Comparison of ENCODE assay signal across 8 mouse cellular contexts in the genomic region with DNA sequence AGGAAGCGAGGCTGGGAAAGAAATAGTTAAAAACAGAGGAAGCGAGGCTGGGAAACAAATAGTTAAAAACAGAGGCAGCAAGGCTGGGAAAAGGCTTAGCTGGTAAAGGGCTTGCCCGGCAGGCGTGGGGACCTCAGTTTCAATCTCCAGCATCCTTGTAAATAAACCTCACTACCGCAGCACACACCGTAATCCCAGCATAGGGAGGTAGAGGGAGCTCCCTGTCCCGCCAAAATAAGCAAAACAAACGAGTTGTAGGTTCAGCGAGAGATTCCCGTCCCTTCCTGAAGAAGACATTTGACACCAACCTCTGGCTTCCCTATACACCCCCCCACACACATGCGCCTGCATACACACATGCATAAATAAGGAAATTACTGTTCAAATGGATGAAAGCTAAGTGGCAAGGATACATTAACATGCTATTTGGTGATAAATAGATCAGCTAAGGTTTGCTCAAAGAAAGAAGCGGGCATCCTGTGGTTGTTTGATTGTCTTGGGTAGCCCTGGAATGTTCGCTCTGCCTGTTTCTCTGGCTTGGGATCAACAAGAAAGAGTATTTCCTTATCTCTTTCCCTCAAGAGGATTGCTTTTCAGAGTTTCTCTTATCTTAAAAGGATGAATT. TPM values are rescaled to one million over a fixed set of nuclear protein-coding genes. Genes with fewer than 3 reads are reported as not detected.
DNase-seq lines count a peak whose midpoint lies in the region; ATAC-seq lines count a peak whose summit lies in the region.

No protein-coding gene starts in this region.

- WGBS in forebrain, embryonic 10.5 days, result 17% methylated on average over 13 of the region's 13 CpGs
- WGBS in intestine, embryonic 14.5 days, result 7% methylated on average over 13 of the region's 13 CpGs

- H3K4me3 ChIP-seq in forebrain, embryonic 10.5 days, result peak overlapping the region; percentile 42
- H3K4me3 ChIP-seq in intestine, embryonic 14.5 days (ENCODE audit: low read depth, low read length), result peak overlapping the region; percentile 31
- H3K4me3 ChIP-seq in megakaryocyte, embryonic 14.5 days (replicated peaks), result peak overlapping the region; percentile 53

- DNase-seq in 3134 (ENCODE audit: extremely low read depth, insufficient read length, low spot score) (peak; percentile 43), 416B (ENCODE audit: low read depth) (peak; percentile 79)
- DNase-seq in forebrain, embryonic 10.5 days (ENCODE audit: extremely low spot score, low spot score), result peak; percentile 39
- peak; percentile 61 for DNase-seq in intestine, embryonic 14.5 days (ENCODE audit: low spot score)
- no peak for DNase-seq in urinary bladder, postnatal 25 days (ENCODE audit: low spot score)
- DNase-seq in gastrocnemius, postnatal 10 days, result no peak
- no peak for DNase-seq in thymus, postnatal 0 days (ENCODE audit: low spot score)

- no peaks in the 10 kb centered on the region; the same call in 1 of the 2 replicates for H3K27me3 ChIP-seq in forebrain, embryonic 10.5 days (ENCODE audit: poor library complexity, severe bottlenecking)
- no peaks in the 10 kb centered on the region for H3K27me3 ChIP-seq in intestine, embryonic 14.5 days (replicated peaks; ENCODE audit: control insufficient read depth, insufficient read depth, low read length)
- no peaks in the 10 kb centered on the region for H3K27me3 ChIP-seq in megakaryocyte, embryonic 14.5 days (replicated peaks)

- H3K4me2 ChIP-seq in intestine, embryonic 14.5 days (ENCODE audit: low read length), result peak overlapping the region; percentile 52

- no peaks in the 10 kb centered on the region for H3K9me3 ChIP-seq in forebrain, embryonic 10.5 days
- H3K9me3 ChIP-seq in intestine, embryonic 14.5 days (ENCODE audit: control insufficient read depth, low read length), result no peaks in the 10 kb centered on the region
- H3K9me3 ChIP-seq in megakaryocyte, embryonic 14.5 days, result no peaks in the 10 kb centered on the region

- H3K27ac ChIP-seq in forebrain, embryonic 10.5 days, result peak overlapping the region; percentile 68
- no peak overlapping the region for H3K27ac ChIP-seq in intestine, embryonic 14.5 days (ENCODE audit: low read depth)

- peak overlapping the region; percentile 22 for H3K9ac ChIP-seq in intestine, embryonic 14.5 days (ENCODE audit: low read length)

- H3K4me1 ChIP-seq in forebrain, embryonic 10.5 days, result peaks cover 23% of the 10 kb centered on the region
- peaks cover 6% of the 10 kb centered on the region for H3K4me1 ChIP-seq in intestine, embryonic 14.5 days (replicated peaks; ENCODE audit: control insufficient read depth, insufficient read depth, low read length)
- peaks cover 28% of the 10 kb centered on the region for H3K4me1 ChIP-seq in megakaryocyte, embryonic 14.5 days

- H3K36me3 ChIP-seq in forebrain, embryonic 10.5 days (replicated peaks), result no peaks in the 10 kb centered on the region
- no peaks in the 10 kb centered on the region for H3K36me3 ChIP-seq in intestine, embryonic 14.5 days (ENCODE audit: control insufficient read depth, insufficient read depth, low read length)
- no peaks in the 10 kb centered on the region for H3K36me3 ChIP-seq in megakaryocyte, embryonic 14.5 days (replicated peaks; ENCODE audit: low read length)

- no peak for ATAC-seq in intestine, embryonic 14.5 days (replicated peaks; ENCODE audit: low FRiP score, low TSS enrichment, low read depth)

RNA-seq across cellular contexts. Expression of a gene that starts 14.2 kb away (rescaled TPM):
- not detected in 2 replicates for polyA plus RNA-seq in forebrain, embryonic 10.5 days (2016; fragmentation: Nextera tagmentation; extraction: Ambion mirVana)
- 0.58 and 0.99 TPM in 2 replicates for polyA plus RNA-seq in intestine, embryonic 14.5 days (2014; fragmentation: Nextera tagmentation; extraction: Ambion mirVana)
- polyA plus RNA-seq in megakaryocyte, embryonic 14.5 days (2012; ENCODE audit: insufficient read depth, low replicate concordance), result not detected in 2 replicates
- total RNA-seq in gastrocnemius, postnatal 10 days (2021), result not detected
- polyA plus RNA-seq in thymus, postnatal 0 days (2015; fragmentation: Nextera tagmentation; extraction: Ambion mirVana), result not detected in 2 replicates

RNA-seq across cellular contexts. Expression of a gene that starts 25.2 kb away (rescaled TPM):
- 136 and 137 TPM in 2 replicates for polyA plus RNA-seq in forebrain, embryonic 10.5 days (2016; fragmentation: Nextera tagmentation; extraction: Ambion mirVana)
- 128 and 134 TPM in 2 replicates for polyA plus RNA-seq in intestine, embryonic 14.5 days (2014; fragmentation: Nextera tagmentation; extraction: Ambion mirVana)
- polyA plus RNA-seq in megakaryocyte, embryonic 14.5 days (2012; ENCODE audit: insufficient read depth, low replicate concordance), result 2.8 TPM in 1 of 2 replicates, not detected in the other
- 100 to 1,000 TPM; 175 to 214 TPM for total RNA-seq in gastrocnemius, postnatal 10 days (2021)
- 115 and 117 TPM in 2 replicates for polyA plus RNA-seq in thymus, postnatal 0 days (2015; fragmentation: Nextera tagmentation; extraction: Ambion mirVana)

Comparison
In these comparisons a context has a peak if more than half of its experiments do, and no peak if none do; other contexts are left out.
1. DNase-seq: peak in 3134 (single experiment), 416B (single experiment), forebrain, embryonic 10.5 days (single experiment) and intestine, embryonic 14.5 days (single experiment); none in urinary bladder, postnatal 25 days (single experiment), gastrocnemius, postnatal 10 days (single experiment) and thymus, postnatal 0 days (single experiment).
2. RNA of a gene that starts 25.2 kb away (polyA plus RNA-seq): 136 to 137 TPM in forebrain, embryonic 10.5 days, 128 to 134 TPM in intestine, embryonic 14.5 days and 115 to 117 TPM in thymus, postnatal 0 days; 2.8 TPM in megakaryocyte, embryonic 14.5 days; every median in the first group is over 10 times any median in the second.
3. Peak in every context shown above with its lines, with median percentiles within 50 percentile points of each other: H3K4me3 ChIP-seq.